Comparison of ENCODE assay signal across 22 mouse cellular contexts in the genomic region with DNA sequence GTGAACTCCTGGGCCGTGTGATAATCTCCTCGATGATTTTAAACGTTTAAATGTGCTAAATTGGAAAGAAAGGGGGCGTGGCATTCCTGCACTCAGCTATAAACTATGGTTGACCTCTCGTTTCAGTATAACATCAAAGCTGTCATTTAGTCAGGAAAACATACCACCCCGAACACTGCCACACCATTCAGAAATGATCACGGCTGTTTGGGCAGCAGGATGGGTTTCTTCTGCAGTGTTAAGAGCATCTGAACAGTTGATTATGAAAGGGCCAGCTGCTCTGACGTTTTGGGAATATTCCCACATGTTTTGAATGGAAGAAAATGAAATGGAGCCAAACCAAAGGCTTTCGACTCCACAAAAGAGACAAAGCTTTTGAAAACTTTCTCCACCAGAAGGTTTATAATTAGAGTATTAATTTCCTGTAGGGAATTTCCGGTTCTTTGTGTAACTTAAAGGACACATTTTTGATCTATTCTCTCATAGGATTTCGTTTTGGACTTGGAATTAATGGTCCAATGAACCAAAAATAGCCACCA.
DNase-seq lines count a peak whose midpoint lies in the region; ATAC-seq and TF ChIP-seq lines count a peak whose summit lies in the region.
"Had no signal": no experiment of that assay in that cellular context is flagged by ENCODE, and none has a peak within 500 bp of the region (broad histone marks: within the 10 kb centered on the region; RNA-seq: fewer than 3 reads in every experiment).

No protein-coding gene starts in this region.

- DNase-seq in forebrain, postnatal 0 days = peak; percentile 31
- no peak for DNase-seq in forebrain, embryonic 10.5 days (ENCODE audit: extremely low spot score, low spot score)
- DNase-seq in heart, adult 9 months (ENCODE audit: low spot score in 2 of 2) = peak; percentile 45 to 54
- DNase-seq in heart, postnatal 25 days (ENCODE audit: low spot score) = no peak
- peak; percentile 89 for DNase-seq in Muller cell, postnatal 12 days (ENCODE audit: inconsistent ontology term)
- peak; percentile 56 for DNase-seq in embryonic facial prominence, embryonic 14.5 days (ENCODE audit: low spot score)
- DNase-seq: cerebellum, adult 8-10 months; kidney, adult 8-10 months; kidney, postnatal 25 days; lung, adult 2 months; right cerebral cortex, adult 18-20 months; thymus, adult 18-20 months; thymus, postnatal 4 days had no signal

- ATAC-seq in forebrain, postnatal 0 days = peak; percentile 25; the same call in 1 of the 2 replicates
- ATAC-seq in embryonic facial prominence, embryonic 14.5 days (ENCODE audit: low read depth) = peak; percentile 68
- ATAC-seq in frontal cortex, adult (ENCODE audit: low TSS enrichment) = no peak
- ATAC-seq: inflammation-experienced regulatory T-cells, adult 6 months; midbrain, embryonic 13.5 days had no signal

- no peak overlapping the region for H3K27ac ChIP-seq in forebrain, postnatal 0 days (ENCODE audit: low read depth, low read length)
- H3K27ac ChIP-seq in forebrain, embryonic 10.5 days = no peak overlapping the region
- H3K27ac ChIP-seq in embryonic facial prominence, embryonic 14.5 days (replicated peaks; ENCODE audit: low read depth, low read length) = no peak overlapping the region
- H3K27ac ChIP-seq: hindbrain, embryonic 13.5 days; left cerebral cortex, adult 2 months; limb, embryonic 10.5 days; midbrain, embryonic 13.5 days; neural tube, embryonic 12.5 days had no signal

- TF ChIP-seq CTCF in forebrain, postnatal 0 days (IDR thresholded peaks at IDR 0.05; ENCODE audit: low read depth) = no peak

- no peak overlapping the region for H3K4me2 ChIP-seq in forebrain, postnatal 0 days (ENCODE audit: low read depth)
- no peak overlapping the region for H3K4me2 ChIP-seq in embryonic facial prominence, embryonic 14.5 days (ENCODE audit: low read depth, low read length)
- H3K4me2 ChIP-seq: hindbrain, embryonic 13.5 days; midbrain, embryonic 13.5 days; neural tube, embryonic 12.5 days had no signal

- no peak overlapping the region for H3K4me3 ChIP-seq in forebrain, postnatal 0 days (ENCODE audit: low read depth, low read length)
- H3K4me3 ChIP-seq in forebrain, embryonic 10.5 days = no peak overlapping the region
- no peak overlapping the region for H3K4me3 ChIP-seq in embryonic facial prominence, embryonic 14.5 days (ENCODE audit: low read depth, low read length)
- H3K4me3 ChIP-seq: erythroblast, embryonic 14.5 days; hindbrain, embryonic 13.5 days; left cerebral cortex, adult 2 months; limb, embryonic 10.5 days; midbrain, embryonic 13.5 days; neural tube, embryonic 12.5 days had no signal

- no peaks in the 10 kb centered on the region for H3K27me3 ChIP-seq in forebrain, postnatal 0 days (ENCODE audit: insufficient read depth, low read length)
- no peaks in the 10 kb centered on the region for H3K27me3 ChIP-seq in forebrain, embryonic 10.5 days (ENCODE audit: poor library complexity, severe bottlenecking)
- H3K27me3 ChIP-seq in embryonic facial prominence, embryonic 14.5 days (replicated peaks; ENCODE audit: control insufficient read depth, insufficient read depth, low read length) = no peaks in the 10 kb centered on the region
- H3K27me3 ChIP-seq: CH12.LX; hindbrain, embryonic 13.5 days; midbrain, embryonic 13.5 days; neural tube, embryonic 12.5 days had no signal

- H3K9me3 ChIP-seq in forebrain, postnatal 0 days (ENCODE audit: low read length) = no peaks in the 10 kb centered on the region
- H3K9me3 ChIP-seq in forebrain, embryonic 10.5 days = no peaks in the 10 kb centered on the region
- H3K9me3 ChIP-seq in embryonic facial prominence, embryonic 14.5 days (ENCODE audit: control insufficient read depth, low read length) = no peaks in the 10 kb centered on the region
- H3K9me3 ChIP-seq: hindbrain, embryonic 13.5 days; limb, embryonic 10.5 days; midbrain, embryonic 13.5 days; neural tube, embryonic 12.5 days had no signal

- 28% methylated on average over 11 of the region's 11 CpGs for WGBS in forebrain, postnatal 0 days
- WGBS in forebrain, embryonic 10.5 days = 68% methylated on average over 11 of the region's 11 CpGs
- 38% methylated on average over 11 of the region's 11 CpGs for WGBS in embryonic facial prominence, embryonic 14.5 days

- no peak overlapping the region for H3K9ac ChIP-seq in forebrain, postnatal 0 days
- no peak overlapping the region for H3K9ac ChIP-seq in embryonic facial prominence, embryonic 14.5 days (ENCODE audit: low read depth, low read length)
- H3K9ac ChIP-seq: hindbrain, embryonic 13.5 days; midbrain, embryonic 13.5 days; neural tube, embryonic 12.5 days had no signal

- H3K4me1 ChIP-seq in forebrain, postnatal 0 days (ENCODE audit: insufficient read depth) = no peaks in the 10 kb centered on the region
- H3K4me1 ChIP-seq in forebrain, embryonic 10.5 days = no peaks in the 10 kb centered on the region; the same call in 1 of the 2 replicates
- peaks cover 6% of the 10 kb centered on the region for H3K4me1 ChIP-seq in embryonic facial prominence, embryonic 14.5 days (ENCODE audit: control insufficient read depth, insufficient read depth, low read length)
- H3K4me1 ChIP-seq: hindbrain, embryonic 13.5 days; midbrain, embryonic 13.5 days; neural tube, embryonic 12.5 days had no signal

- intact Hi-C loops in heart, postnatal 25 days (cut with DNase I) = no loop called here

- no peaks in the 10 kb centered on the region for H3K36me3 ChIP-seq in forebrain, postnatal 0 days (ENCODE audit: insufficient read depth)
- no peaks in the 10 kb centered on the region for H3K36me3 ChIP-seq in forebrain, embryonic 10.5 days (replicated peaks)
- no peaks in the 10 kb centered on the region for H3K36me3 ChIP-seq in embryonic facial prominence, embryonic 14.5 days (ENCODE audit: control insufficient read depth, insufficient read depth, low read length)
- H3K36me3 ChIP-seq: hindbrain, embryonic 13.5 days; limb, embryonic 10.5 days; midbrain, embryonic 13.5 days; neural tube, embryonic 12.5 days had no signal

Comparison
In these comparisons a context has a peak if more than half of its experiments do, and no peak if none do; other contexts are left out.
1. DNase-seq: peak in forebrain, postnatal 0 days (single experiment), heart, adult 9 months (2 of 2), Muller cell, postnatal 12 days (single experiment) and embryonic facial prominence, embryonic 14.5 days (single experiment); none in forebrain, embryonic 10.5 days (single experiment) and heart, postnatal 25 days (single experiment).